Mouse (Mus musculus) neutrophil, adult 5-6 weeks (primary cell): ENCODE data around the gene Traf4. TPM values are rescaled to one million over a fixed set of nuclear protein-coding genes. Genes with fewer than 3 reads are reported as not detected.
"Not testable (repeated sequence)": the region's sequence is repeated elsewhere in the genome, so short reads cannot be mapped to it uniquely, and the experiment has no call there.

Experiments used
- ATAC-seq: fragments of 151-379, 151-347 bp; 2 replicates; pipeline ENCODE4 v1.8.0; 2017; ENCODE audit warnings: mild to moderate bottlenecking, moderate TSS enrichment; ENCODE audit not compliant: insufficient number of reproducible peaks, poor library complexity, low FRiP score, severe bottlenecking; ENCODE audit errors: extremely low read depth
- total RNA-seq: library from RNA; stranded (forward); fragments of 200-1000 nt; gene quantifications from 2 replicates; pipeline ENCODE4 v1.2.3, GENCODE M21; 2017

Gene Traf4
- total RNA-seq, 1 experiment from 2014 or later = 9.9 TPM

DNA sequence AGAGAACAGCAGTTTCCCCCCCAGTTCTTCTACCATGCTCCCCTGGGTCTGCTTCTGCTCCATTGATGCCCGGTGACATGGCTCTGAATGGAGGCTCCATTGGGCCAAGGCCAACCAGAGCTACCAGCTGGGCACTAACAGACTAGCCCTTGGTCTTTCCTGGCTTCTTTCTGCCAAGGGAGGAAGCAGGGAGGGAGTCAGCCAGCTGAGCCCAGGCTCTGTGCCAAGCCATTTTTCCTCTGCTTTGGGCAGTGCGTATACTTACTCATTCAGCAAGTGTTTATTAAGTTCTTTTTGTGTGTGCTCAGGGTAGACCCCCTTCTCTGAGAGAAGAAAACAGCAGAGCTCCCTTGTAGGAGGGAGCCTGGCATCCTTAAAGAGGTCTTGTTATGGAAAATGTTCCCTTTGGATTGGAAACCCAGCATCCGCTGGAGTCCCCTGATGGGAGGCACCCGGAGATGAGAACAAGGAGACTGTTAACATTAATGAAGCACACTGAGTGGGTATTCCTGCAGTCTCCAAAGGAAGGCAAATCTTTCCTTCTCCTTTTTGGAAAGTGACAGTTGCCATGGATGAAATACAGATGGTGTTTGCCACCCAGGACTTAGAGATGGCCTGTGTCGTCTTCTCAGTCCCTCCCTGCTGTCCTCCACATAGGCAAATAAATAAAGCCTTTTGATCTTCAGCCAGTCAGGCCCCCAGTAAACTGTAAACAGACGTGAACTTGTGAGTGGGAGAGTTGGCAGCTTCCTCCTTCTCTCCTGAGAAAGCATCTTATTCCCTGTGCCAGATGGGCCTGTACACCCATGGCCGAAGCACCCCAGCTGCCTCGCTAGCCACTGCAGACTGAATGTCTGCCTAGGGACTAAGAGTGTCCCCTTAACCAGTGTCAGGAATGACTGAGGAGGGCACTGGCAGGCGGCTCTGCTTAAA is 12.8 kb downstream of the Traf4 start:
- no peak for ATAC-seq

DNA sequence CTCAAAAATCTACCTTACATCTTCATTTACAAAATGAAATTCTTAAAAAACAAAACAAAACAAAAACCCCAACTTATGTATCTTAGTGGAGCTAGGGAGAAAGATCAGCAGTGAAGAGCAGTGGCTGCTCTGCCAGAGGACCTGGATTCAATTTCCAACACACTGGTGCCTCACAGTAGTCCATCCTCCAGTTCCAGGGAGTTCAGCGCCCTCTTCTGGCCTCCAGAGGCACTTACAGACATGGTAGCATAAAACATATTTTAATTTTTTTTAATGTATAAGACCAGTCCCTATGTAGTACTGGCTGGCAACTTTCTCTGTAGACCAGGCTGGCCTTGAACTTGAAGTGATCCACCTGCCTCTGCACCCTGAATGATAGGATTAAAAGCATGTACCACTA is 14.2 kb downstream of the Traf4 start:
- ATAC-seq = peak; percentile 25; the same call in 1 of the 2 replicates

DNA sequence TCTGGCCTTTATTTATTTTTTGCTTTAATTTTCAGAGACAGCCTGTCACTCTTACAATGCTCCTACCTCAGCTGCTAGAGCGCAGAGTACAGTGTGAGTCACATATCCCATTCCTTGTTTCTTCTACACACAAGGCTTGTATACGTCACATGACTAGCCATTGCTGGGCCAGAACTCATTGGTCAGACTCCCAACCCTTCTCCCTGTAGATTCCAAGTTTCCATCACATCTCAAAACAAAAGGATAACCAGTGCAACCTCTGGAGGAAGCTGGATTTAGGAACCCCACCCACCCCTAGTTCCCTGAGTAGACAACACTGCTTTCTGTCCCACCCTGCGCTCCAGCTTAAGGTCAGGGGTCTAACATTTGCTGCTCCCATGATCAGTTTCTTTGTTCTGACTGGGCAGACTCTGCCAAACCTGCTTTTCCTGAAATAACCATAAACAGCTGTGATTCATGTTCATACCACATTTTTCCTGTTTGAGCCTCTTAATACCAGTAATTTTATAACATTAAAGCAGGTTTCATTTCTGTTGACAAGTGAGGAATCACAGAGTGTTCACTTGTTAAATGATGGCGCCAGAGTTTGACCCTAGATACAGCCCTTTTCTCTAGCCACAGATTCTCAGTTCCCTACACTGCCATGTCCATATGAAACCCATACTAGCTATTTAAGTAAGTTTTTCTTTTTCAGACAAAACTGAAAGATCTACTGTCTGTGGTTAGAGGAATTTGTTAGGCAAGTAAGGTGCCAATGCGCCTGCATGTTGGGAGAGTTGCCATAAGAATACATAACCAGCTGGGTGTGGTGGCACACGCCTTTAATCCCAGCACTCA is 18.5 kb downstream of the Traf4 start:
- ATAC-seq = no peak

GRCm38 (mm10) chr11:78146168-78146567 is 19.2 kb downstream of the Traf4 start:
- no peak for ATAC-seq

DNA sequence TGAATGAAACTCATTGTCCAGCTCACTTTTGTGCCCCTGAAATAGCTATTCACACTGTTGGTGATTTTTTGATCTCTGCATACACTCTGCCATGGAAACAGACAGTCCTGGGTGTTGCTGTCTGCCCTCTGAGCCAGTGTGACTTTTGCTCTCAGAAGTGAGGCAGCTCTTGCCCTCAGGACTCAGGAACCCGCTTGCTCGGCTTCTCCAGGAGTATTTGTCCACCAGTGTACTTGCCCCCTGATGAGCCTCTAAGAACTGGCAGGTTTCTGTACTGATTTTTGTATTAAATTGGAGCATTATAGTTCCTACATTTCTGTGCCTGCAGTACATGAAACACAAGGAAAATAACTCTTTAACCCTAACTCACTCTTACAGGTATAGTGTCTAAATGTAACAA is 21.9 kb downstream of the Traf4 start:
- no peak for ATAC-seq

DNA sequence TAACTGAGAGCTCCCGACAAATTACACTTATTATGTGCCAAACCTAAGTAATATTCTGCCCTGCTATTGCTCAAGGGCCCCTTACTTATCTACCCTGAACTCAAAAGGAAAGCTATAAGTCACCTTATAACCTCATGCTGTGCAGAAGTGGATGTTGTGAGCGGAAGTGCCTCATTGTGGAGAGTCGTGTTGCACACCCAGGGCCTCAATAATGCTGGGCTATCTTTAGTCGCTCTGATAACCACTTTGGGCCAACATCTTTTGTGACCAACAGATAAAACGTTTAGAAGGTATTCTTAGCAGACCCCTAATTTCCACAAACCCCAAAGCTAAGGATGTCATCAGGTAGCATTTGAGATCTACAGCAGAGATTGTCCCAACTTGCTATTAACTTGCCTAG is 24.7 kb downstream of the Traf4 start:
- ATAC-seq = no peak

DNA sequence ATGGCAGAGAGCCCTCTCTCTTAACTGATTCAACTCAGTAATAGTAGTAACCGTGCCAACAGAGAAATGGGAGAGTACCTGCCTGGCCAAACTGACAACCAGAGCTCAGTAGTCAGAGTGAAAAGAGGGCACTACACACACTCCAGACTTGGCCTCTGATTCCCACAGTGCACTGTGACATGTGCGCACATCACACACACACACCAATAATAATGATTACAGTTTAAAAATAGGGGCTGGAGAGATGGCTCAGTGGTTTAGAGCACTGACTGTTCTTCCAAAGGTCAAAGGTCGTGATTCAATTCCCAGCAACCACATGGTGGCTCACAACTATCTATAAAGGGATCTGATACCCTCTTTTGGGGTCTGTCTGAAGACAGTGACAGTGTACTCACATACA is 27.4 kb downstream of the Traf4 start:
- ATAC-seq = no peak

DNA sequence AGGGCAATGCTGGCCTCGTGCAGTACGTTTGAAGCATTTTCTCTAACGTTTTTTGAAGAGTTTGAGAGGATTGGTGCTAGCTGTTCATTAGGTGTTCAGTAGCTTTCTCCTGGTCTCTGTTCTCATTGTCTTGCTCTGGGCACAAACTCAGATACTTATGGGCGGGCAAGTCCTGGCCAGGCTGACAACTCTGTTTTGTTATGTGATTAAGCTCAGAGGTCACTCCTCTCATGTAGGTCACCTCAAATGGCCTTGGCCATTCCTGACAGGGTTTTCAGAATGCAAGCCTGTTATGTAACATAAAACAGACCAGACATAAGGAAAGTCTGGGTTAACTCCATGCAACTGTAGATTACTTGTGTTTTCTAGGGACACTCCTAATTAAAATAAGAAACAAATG is 27.8 kb downstream of the Traf4 start:
- ATAC-seq = no peak

- ATAC-seq = no peak
Measured at GRCm38 (mm10) chr11:78136132-78136531, 29.3 kb downstream of the Traf4 start.

DNA sequence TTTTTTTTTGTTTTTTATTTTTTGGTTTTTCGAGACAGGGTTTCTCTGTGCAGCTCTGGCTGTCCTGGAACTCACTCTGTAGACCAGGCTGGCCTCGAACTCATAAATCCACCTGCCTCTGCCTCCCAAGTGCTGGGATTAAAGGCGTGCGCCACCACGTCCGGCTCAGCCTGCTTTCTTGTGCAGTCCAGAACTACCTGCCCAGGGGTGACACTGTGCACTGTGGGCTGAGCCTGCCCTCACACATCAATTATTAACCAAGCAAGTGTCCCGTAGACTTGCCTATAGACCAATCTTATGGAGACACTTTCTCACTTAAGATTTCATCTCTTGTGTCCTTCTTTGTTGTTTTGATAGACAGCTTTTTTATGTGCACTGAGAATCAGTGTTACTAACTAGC is 30.1 kb downstream of the Traf4 start:
- ATAC-seq = not testable (repeated sequence)

DNA sequence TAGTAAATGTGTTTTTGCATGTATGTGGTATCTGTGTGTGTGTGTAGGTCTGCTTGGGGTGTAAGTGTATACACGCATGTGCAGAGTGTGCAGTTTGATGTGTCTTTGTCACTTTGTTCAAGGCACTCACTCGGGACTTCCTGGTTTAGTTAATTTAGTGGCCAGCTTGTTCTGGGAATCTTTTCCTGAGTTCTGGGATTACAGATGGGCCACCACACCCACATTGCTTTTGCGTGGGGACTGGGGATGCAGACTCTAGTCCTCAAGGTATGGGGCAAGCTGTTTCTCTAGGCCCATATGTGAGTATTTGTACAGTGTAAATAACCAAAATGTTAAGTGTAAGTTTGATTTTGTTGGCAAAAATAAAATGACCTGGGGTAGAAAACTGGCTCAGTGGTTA is 31.0 kb downstream of the Traf4 start:
- ATAC-seq = no peak

DNA sequence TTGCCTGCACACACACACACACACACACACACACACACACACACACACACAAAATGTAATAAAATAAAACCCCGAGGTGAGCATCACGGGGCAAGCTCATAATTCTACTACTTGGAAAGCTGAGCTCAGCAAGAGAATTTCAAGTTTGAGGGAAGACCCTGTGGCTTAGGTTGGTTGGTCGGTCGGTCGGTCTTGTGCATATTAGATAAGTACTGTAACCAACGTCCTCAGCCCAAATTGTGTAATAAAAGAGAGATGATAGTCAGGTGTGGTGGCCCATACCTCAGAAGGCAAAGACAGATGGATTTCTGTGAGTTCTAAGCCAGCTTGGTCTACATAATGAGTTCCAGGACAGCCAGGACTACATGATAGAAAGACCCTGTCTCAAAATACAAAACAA is 31.5 kb downstream of the Traf4 start:
- no peak for ATAC-seq

GRCm38 (mm10) chr11:78129458-78129857 is 35.9 kb downstream of the Traf4 start:
- ATAC-seq = no peak

DNA sequence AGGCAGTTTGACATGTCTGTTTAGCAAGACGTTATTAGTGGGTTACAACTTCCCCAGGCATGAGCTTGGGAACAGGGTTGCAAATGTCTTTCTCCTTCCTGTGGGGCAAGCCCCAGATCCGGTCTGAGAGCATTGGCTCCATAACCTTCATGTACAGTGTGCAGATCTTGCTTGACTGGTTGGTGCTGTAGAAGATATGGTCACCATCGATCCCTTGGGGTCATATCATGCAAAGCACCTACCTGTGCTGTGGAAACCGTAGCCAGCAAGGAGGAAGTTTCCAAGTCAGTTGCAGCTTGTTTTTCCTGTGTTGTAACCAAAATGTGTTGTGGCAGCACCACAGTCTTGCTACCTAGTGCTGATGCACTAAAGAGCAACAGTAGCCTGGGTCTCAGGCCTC is 38.6 kb downstream of the Traf4 start:
- ATAC-seq = peak; percentile 56; the same call in 1 of the 2 replicates

DNA sequence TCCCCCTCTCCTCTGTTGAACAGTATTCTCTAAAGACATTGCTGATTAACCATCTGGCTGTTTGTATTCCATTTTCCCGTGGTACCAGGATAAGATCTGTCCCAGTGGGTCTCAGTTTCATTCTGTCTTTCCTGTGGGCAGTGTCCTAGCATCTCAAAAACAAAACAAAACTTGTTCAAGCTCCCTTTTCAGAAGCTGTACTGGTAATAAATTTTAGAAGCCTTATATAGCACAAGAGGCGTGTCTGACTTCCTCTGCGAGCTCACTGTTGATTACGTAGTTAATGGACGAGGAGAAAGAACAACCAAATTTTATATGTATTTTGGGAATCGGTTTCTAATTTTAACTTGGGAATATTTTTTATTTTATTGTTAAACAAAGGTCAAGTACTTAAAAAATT is 39.7 kb downstream of the Traf4 start:
- no peak for ATAC-seq

DNA sequence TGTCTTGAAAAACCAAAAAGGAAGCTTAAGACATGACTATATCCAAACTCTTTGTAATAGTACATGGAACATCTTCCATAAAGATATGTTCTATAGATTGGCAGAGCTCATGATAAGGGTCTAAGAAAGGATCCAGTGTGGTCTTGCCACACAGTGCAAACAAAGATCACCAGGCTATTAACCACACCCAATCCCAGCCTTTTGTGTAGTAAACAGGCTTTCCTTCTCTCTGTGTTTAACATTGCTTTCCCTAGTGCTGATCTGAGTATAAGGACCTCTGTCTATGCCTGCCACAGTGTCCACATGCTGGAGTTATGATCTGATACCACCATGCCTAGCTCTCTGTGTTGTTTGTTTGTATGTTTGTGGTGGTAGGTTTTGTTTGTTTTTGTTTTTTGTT is 41.6 kb downstream of the Traf4 start:
- no peak for ATAC-seq

- no peak for ATAC-seq
Measured at GRCm38 (mm10) chr11:78122815-78123214, 42.6 kb downstream of the Traf4 start.

DNA sequence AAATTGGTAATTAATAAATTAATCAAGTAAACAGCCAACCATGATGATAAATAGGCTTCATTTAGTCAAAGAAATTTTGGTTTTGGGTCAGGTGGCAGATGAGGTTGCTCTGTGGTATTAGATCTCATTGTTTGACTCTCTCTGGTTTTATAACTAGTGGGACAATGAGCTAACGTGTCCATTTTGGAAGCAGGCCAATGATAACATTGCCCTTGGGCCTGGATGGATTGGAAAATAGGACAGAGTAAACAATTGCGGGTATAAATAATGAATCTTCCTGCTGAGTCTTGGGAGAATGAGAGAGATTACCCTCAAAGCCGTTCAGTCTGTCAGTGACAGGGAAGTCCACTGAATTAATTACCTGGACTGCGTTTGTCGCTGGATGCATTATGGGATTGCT is 44.2 kb downstream of the Traf4 start:
- ATAC-seq = no peak

GRCm38 (mm10) chr11:78119898-78120297 is 45.5 kb downstream of the Traf4 start:
- peak; percentile 53 for ATAC-seq

DNA sequence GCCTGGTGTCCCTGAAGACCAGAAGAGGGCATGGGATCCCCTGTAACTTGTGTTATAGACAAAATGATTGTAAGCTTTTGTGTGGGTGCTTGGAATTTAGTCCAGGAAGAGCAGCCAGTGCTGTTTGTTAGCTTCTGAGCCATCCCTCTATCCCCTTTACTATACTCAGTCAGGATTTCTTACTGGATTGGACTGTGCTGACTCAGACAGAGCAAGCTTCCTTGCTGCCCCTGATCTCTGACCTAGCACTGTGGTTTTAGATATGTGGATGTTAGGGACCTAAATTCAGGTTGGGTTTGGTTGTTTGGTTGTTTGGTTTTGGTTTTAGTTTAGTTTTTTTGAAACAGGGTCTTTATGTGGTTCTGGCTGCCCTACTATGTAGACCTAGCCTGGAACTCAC is 46.9 kb downstream of the Traf4 start:
- ATAC-seq = no peak
